Mouse (Mus musculus) lung, postnatal 0 days (tissue): Measurements from ENCODE around the gene Klhdc8b.

Source experiments
- CTCF ChIP-seq: IDR thresholded peaks from 2 replicates; pipeline ENCODE4 v1.5.1; 2016; ENCODE audit warnings: antibody characterized with exemption, mild to moderate bottlenecking
- EP300 ChIP-seq: IDR thresholded peaks from 2 replicates; pipeline ENCODE4 v1.6.1; 2016; ENCODE audit warnings: antibody characterized with exemption, mild to moderate bottlenecking, control low read depth

DNA sequence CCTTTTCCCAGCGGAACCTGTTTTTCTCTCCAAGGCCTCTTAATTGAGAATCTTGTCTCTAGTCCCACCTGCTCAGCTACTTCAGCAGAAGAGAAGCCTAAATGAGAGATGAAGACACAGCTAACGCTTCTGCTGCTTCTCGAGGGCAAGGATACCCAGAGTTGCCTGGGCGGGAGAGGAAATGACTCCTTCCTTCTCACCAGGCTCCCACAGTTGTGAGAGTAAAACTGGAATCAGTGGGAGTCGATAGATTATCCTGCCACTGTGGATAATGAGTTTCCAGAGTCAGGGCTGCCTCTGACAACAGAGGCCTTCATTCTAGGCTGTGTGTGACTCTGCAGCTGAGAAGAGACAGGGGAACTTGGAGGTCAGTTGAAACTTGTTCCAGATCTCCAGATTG is 20.9 kb downstream of the Klhdc8b start:
- TF ChIP-seq CTCF = no peak
- no peak for TF ChIP-seq EP300
